Mouse (Mus musculus) T-cell, adult 66 days (primary cell): ENCODE measurements around the gene Gm20873. TPM values are rescaled to one million over a fixed set of nuclear protein-coding genes. Genes with fewer than 3 reads are reported as not detected.

Source experiments
- total RNA-seq, 2 experiments: library from RNA; stranded (reverse); gene quantifications; 3 replicates in 1 of 2; 4 replicates in 1 of 2; pipeline ENCODE4 v1.2.4; 2023

Gm20873 gene
- total RNA-seq: not detected

GRCm38 (mm10) chrY:6266798-6267197 is at the start of gene Gm20873:
Gm20873 (plus strand) TSS chrY:6267098.

DNA sequence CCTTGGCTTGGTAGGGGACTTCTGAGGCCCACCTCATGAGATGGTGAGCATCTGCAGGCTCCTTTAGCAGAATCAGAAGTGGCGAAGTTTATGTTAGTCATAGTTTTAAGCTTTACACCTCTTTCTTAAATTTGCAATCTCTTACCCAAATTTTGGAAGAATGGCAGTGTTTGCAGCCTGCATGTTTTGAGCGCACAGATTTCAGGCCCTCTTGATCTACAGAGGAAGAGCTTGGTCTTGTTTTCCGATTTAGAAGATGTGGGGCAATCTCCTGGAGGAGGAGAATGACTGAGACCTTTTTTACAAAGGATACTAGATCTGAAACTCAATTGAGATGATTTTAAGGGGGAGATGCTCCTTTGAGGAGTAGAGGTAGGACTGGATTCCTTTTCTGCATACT is 29.0 kb upstream of the Gm20873 start, which contains the start of gene Gm21746:
Gene Gm21746 (minus strand): TSS at position 101 of the 400 bp plus-strand sequence.

Other genes starting within 250 kb of the Gm20873 start
- not detected for gene Gm21746, start 29.1 kb upstream of the Gm20873 start, total RNA-seq